Mouse (Mus musculus): ENCODE data around the gene Sptbn1.

Gene Sptbn1

GRCm38 (mm10) chr11:30267892-30268647 is at the start of gene Sptbn1:
TSS of gene Sptbn1 (minus strand) at chr11:30268175.
- TF ChIP-seq NANOG (IDR thresholded peaks at IDR 0.05; ENCODE audit: borderline replicate concordance, low read length) (no peak), POU5F1 (IDR thresholded peaks at IDR 0.05; ENCODE audit: borderline replicate concordance, low read length) (no peak), CTCF (conservative IDR thresholded peaks at IDR 0.05; ENCODE audit: low read length) (no peak)
- Histone ChIP-seq H3K9me3 (ENCODE audit: low read length) (no peaks in the 10 kb centered on the region), H3K27me3 (ENCODE audit: insufficient read depth, low read length) (peaks cover 31% of the 10 kb centered on the region)

DNA sequence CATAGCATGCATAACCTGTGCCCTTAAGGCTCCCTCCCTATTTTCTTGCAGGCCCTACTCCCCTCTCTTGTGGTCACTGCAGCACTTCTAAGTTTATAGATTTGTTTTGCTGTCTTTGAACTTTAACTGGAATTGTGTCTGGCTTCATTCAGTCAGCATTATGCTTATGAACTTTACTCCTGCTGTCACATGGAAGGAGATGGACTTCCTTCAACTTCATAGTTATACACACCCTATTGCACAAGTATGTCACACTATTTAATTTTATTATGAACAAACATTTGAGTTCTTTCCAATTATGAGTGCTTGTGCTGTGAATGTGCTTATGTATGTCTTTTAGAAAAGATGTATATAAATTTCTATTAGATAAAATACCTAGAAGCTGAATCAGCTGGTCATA is 26.3 kb upstream of the Sptbn1 start:
- no peak for TF ChIP-seq POU5F1 (IDR thresholded peaks at IDR 0.05; ENCODE audit: borderline replicate concordance, low read length)
- TF ChIP-seq NANOG (IDR thresholded peaks at IDR 0.05; ENCODE audit: borderline replicate concordance, low read length) = no peak
- no peak for TF ChIP-seq CTCF (conservative IDR thresholded peaks at IDR 0.05; ENCODE audit: low read length)
- Histone ChIP-seq H3K9me3 (ENCODE audit: low read length) (peaks cover 5% of the 10 kb centered on the region; the same call in 1 of the 2 replicates), H3K4me1 (replicated peaks; ENCODE audit: low read depth, low read length) (peaks cover 33% of the 10 kb centered on the region), H3K27me3 (ENCODE audit: insufficient read depth, low read length) (no peaks in the 10 kb centered on the region), H3K36me3 (ENCODE audit: insufficient read depth, low read length) (no peaks in the 10 kb centered on the region), H3K4me3 (replicated peaks; ENCODE audit: low read length) (no peak overlapping the region)

More at GRCm38 (mm10) chr11:30267892-30268647, at the start of gene Sptbn1:
- peak within 1 kb of the TSS; percentile 97 for H3K4me3 ChIP-seq (replicated peaks; ENCODE audit: low read length)
- peaks cover 17% of the 10 kb centered on the region for H3K4me1 ChIP-seq (replicated peaks; ENCODE audit: low read depth, low read length)
- no peaks in the 10 kb centered on the region for H3K36me3 ChIP-seq (ENCODE audit: insufficient read depth, low read length)

- Histone ChIP-seq H3K9me3 (ENCODE audit: low read length) (no peaks in the 10 kb centered on the region), H3K36me3 (ENCODE audit: insufficient read depth, low read length) (no peaks in the 10 kb centered on the region), H3K4me1 (replicated peaks; ENCODE audit: low read depth, low read length) (peaks cover 39% of the 10 kb centered on the region), H3K27me3 (ENCODE audit: insufficient read depth, low read length) (no peaks in the 10 kb centered on the region), H3K4me3 (replicated peaks; ENCODE audit: low read length) (no peak overlapping the region)
- no peak for TF ChIP-seq POU5F1 (IDR thresholded peaks at IDR 0.05; ENCODE audit: borderline replicate concordance, low read length)
- TF ChIP-seq CTCF (conservative IDR thresholded peaks at IDR 0.05; ENCODE audit: low read length) = no peak
- no peak for TF ChIP-seq NANOG (IDR thresholded peaks at IDR 0.05; ENCODE audit: borderline replicate concordance, low read length)
Observed at GRCm38 (mm10) chr11:30292221-30293160, 24.5 kb upstream of the Sptbn1 start.

GRCm38 (mm10) chr11:30291155-30291554 is 23.2 kb upstream of the Sptbn1 start:
- TF ChIP-seq POU5F1 (IDR thresholded peaks at IDR 0.05; ENCODE audit: borderline replicate concordance, low read length) (no peak), CTCF (conservative IDR thresholded peaks at IDR 0.05; ENCODE audit: low read length) (no peak), NANOG (IDR thresholded peaks at IDR 0.05; ENCODE audit: borderline replicate concordance, low read length) (no peak)
- Histone ChIP-seq H3K36me3 (ENCODE audit: insufficient read depth, low read length) (no peaks in the 10 kb centered on the region), H3K4me3 (replicated peaks; ENCODE audit: low read length) (peak overlapping the region; percentile 48), H3K27me3 (ENCODE audit: insufficient read depth, low read length) (no peaks in the 10 kb centered on the region), H3K4me1 (replicated peaks; ENCODE audit: low read depth, low read length) (peaks cover 39% of the 10 kb centered on the region), H3K9me3 (ENCODE audit: low read length) (no peaks in the 10 kb centered on the region)

DNA sequence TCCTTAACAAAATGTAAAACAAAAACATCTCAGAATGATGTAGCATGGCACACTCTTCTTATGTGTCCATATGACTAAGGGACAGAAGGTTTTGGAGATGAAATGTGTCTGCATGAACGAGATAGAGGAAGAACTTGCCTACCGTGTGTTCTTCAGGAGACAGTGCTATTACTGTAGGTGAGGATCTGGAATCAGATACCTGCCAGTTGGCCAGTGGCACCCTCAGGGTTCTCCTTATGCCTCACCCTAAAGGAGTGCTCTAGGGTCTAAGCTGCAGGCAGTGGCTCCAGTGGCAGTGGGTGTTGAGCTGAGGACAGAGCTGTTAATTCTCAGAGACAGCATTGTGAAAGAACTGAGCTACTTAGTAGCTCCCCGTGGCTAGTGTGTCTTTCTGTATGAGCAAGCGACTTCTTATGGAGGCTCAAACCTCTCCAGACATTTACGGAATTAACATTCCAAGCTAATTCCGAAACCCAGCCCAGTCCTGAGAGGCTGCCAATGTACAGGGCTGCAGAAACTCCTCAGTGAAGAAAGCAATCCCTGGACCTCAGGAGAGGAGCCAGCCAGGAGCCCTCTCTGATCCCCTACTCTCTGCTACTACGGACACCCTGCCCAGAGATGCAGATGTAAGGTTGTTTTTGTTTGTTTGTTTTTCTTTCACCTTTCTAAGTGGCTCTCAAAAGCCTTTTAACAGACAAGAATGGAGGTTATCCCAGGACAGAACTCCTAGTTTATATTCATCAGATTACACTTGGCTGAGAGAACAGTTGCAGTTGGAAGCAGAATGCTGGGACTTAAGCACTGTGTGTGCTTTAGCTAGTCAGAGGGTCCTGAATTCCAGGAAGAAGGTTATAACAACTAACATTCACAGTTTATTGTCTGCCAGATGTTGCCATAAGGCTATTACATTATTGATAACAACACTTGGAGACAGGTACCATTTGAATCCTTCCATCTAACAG is 21.8 kb upstream of the Sptbn1 start:
- Histone ChIP-seq H3K4me1 (replicated peaks; ENCODE audit: low read depth, low read length) (peaks cover 39% of the 10 kb centered on the region), H3K27me3 (ENCODE audit: insufficient read depth, low read length) (no peaks in the 10 kb centered on the region), H3K36me3 (ENCODE audit: insufficient read depth, low read length) (no peaks in the 10 kb centered on the region), H3K4me3 (replicated peaks; ENCODE audit: low read length) (no peak overlapping the region), H3K9me3 (ENCODE audit: low read length) (no peaks in the 10 kb centered on the region)
- TF ChIP-seq POU5F1 (IDR thresholded peaks at IDR 0.05; ENCODE audit: borderline replicate concordance, low read length) (no peak), NANOG (IDR thresholded peaks at IDR 0.05; ENCODE audit: borderline replicate concordance, low read length) (no peak), CTCF (conservative IDR thresholded peaks at IDR 0.05; ENCODE audit: low read length) (no peak)

DNA sequence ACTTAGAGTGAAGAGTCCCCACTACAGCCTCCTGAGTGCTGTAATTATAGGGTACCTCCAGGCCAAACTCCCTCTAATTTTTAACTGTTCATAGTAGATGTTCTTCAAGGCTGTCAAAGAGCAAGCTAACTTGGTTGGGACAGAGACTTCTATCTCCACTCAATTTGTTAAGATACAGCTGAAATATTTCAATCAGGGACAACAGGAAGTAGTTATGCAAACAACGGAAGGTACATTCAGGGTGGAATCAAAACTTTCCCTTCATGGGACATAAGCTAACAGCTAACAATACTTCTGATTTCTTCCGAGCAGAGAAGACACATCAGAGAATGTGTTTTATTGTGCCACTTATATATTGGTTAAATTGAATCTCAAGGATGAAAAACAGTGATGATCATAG is 20.1 kb upstream of the Sptbn1 start:
- H3K27me3 ChIP-seq (ENCODE audit: insufficient read depth, low read length) = no peaks in the 10 kb centered on the region
- no peak for TF ChIP-seq POU5F1 (IDR thresholded peaks at IDR 0.05; ENCODE audit: borderline replicate concordance, low read length)
- no peaks in the 10 kb centered on the region for H3K36me3 ChIP-seq (ENCODE audit: insufficient read depth, low read length)
- no peaks in the 10 kb centered on the region for H3K9me3 ChIP-seq (ENCODE audit: low read length)
- H3K4me1 ChIP-seq (replicated peaks; ENCODE audit: low read depth, low read length) = peaks cover 39% of the 10 kb centered on the region
- no peak overlapping the region for H3K4me3 ChIP-seq (replicated peaks; ENCODE audit: low read length)

DNA sequence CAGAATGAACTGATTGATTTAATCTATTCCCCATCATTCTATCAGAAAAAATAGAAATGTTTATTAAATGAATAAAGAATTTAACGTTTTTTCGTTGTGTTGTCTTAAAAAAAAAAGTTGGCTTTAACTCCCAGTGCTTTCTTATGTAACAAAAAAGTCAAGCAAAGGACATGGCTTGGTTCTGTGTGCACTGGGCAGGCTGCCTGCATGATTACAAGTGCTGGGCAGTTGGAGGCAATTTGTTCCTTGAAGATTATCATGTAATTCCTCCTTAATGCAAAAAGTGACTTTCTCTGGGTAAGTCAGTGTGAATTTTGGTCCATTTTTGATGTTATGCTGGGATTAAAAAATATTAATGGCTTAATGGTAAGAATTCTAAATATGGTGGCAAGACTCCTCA is 15.7 kb upstream of the Sptbn1 start:
- TF ChIP-seq POU5F1 (IDR thresholded peaks at IDR 0.05; ENCODE audit: borderline replicate concordance, low read length) = no peak
- no peak for TF ChIP-seq NANOG (IDR thresholded peaks at IDR 0.05; ENCODE audit: borderline replicate concordance, low read length)
- TF ChIP-seq CTCF (conservative IDR thresholded peaks at IDR 0.05; ENCODE audit: low read length) = no peak
- Histone ChIP-seq H3K36me3 (ENCODE audit: insufficient read depth, low read length) (no peaks in the 10 kb centered on the region), H3K4me3 (replicated peaks; ENCODE audit: low read length) (no peak overlapping the region), H3K9me3 (ENCODE audit: low read length) (no peaks in the 10 kb centered on the region), H3K4me1 (replicated peaks; ENCODE audit: low read depth, low read length) (peaks cover 12% of the 10 kb centered on the region), H3K27me3 (ENCODE audit: insufficient read depth, low read length) (no peaks in the 10 kb centered on the region)

Measured in E14TG2a.4 (cell line).